Mouse (Mus musculus) megakaryocyte, embryonic 14.5 days (primary cell): ENCODE data around the gene Vpreb3.

Source experiments
- FLI1 ChIP-seq: IDR thresholded peaks from 2 replicates; pipeline ENCODE4 v1.6.1; 2012; ENCODE audit warnings: low read length, inconsistent platforms, mixed read lengths
- GATA1 ChIP-seq: IDR thresholded peaks from 3 replicates; pipeline ENCODE4 v1.6.1; 2012; ENCODE audit warnings: mixed read lengths, low read length, inconsistent platforms, borderline replicate concordance

GRCm38 (mm10) chr10:75990430-75991042 is 47.7 kb downstream of the Vpreb3 start:
- TF ChIP-seq GATA1 (no peak), FLI1 (no peak)
